Mouse (Mus musculus) spleen, adult 2 months (tissue): Measurements from ENCODE around the gene Tcf7l2. TPM values are rescaled to one million over a fixed set of nuclear protein-coding genes. Genes with fewer than 3 reads are reported as not detected.

Source experiments
- DNase-seq, 2 experiments: peaks; one replicate each; pipeline versions ENCODE4 v3.0.0 to v3.0.0-alpha.2; 2012 to 2021; ENCODE audit warnings: low spot score in 2 of 2, low read depth in 1 of 2
- H3K27ac ChIP-seq: fragments of 200-500 bp; 2 replicates; pipeline ENCODE4 v1.5.1; 2012; ENCODE audit warnings: low read length, inconsistent platforms; ENCODE audit not compliant: insufficient read depth
- H3K27me3 ChIP-seq: fragments of 200-500 bp; 2 replicates; pipeline ENCODE4 v1.6.1; 2012; ENCODE audit warnings: mild to moderate bottlenecking, moderate library complexity, low read length, inconsistent platforms; ENCODE audit not compliant: control insufficient read depth, insufficient read depth
- H3K36me3 ChIP-seq: fragments of 200-500 bp; 2 replicates; pipeline ENCODE4 v1.6.1; 2012; ENCODE audit warnings: mild to moderate bottlenecking, low read length, inconsistent platforms; ENCODE audit not compliant: control insufficient read depth, insufficient read depth
- H3K4me1 ChIP-seq: fragments of 200-500 bp; 2 replicates; pipeline ENCODE4 v1.6.1; 2011; ENCODE audit warnings: inconsistent platforms; ENCODE audit not compliant: control insufficient read depth, insufficient read depth, insufficient read length
- H3K4me3 ChIP-seq: fragments of 200-500 bp; 2 replicates; pipeline ENCODE4 v1.5.1; 2011; ENCODE audit warnings: mild to moderate bottlenecking, inconsistent platforms; ENCODE audit not compliant: insufficient read depth, insufficient read length; ENCODE audit errors: extremely low read depth
- CTCF ChIP-seq: fragments of 200-500 bp; IDR thresholded peaks from 2 replicates; pipeline ENCODE4 v1.5.1; 2011; ENCODE audit warnings: mild to moderate bottlenecking, inconsistent platforms; ENCODE audit not compliant: insufficient read depth, insufficient read length, insufficient replicate concordance; ENCODE audit errors: extremely low read depth
- POLR2A ChIP-seq: fragments of 200-500 bp; IDR thresholded peaks from 2 replicates; pipeline ENCODE4 v1.6.1; 2011; ENCODE audit warnings: low read depth, low read length, inconsistent platforms
- WGBS: fragments of 180-500 bp; shearing (Covaris S2); methylation state at CpG from one replicate; pipeline ENCODE4 v1.1.7; 2018; 5-methylcytosine and 5-hydroxymethylcytosine counted together
- polyA plus RNA-seq: library from polyadenylated mRNA; depleted of rRNA; stranded (reverse); fragments of >200 nt; gene quantifications from 2 replicates; pipeline ENCODE4 v1.2.3, GENCODE M21; 2012

Tcf7l2 gene
- polyA plus RNA-seq, 1 experiment = 11.3 TPM

DNA sequence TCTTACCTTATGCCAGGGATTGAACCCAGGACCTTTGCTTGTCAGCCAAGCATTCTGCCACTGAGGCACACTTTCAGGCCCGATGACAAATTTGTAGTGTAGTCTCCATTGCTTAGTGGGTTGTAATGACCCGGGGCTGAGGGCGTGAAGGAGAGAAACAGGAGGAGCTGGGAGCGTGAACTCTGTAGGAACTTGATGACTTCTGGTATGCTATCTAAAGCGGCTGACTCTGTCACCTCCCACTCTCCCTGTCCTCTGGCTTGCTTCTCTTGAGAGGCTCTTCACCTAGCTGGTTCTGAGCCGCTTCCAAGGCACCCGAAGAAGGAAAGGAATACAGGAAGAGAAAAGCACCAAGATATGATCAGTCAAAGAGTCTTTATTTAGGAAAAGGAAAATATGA, 100.4 kb downstream of the Tcf7l2 start:
- Histone ChIP-seq H3K4me3 (no peak overlapping the region), H3K27ac (no peak overlapping the region), H3K27me3 (no peaks in the 10 kb centered on the region), H3K36me3 (no peaks in the 10 kb centered on the region), H3K4me1 (no peaks in the 10 kb centered on the region; the same call in 1 of the 2 replicates)
- no peak for TF ChIP-seq POLR2A
- TF ChIP-seq CTCF = no peak
- no peak for DNase-seq
- WGBS = 75% methylated on average over 7 of the region's 7 CpGs

DNA sequence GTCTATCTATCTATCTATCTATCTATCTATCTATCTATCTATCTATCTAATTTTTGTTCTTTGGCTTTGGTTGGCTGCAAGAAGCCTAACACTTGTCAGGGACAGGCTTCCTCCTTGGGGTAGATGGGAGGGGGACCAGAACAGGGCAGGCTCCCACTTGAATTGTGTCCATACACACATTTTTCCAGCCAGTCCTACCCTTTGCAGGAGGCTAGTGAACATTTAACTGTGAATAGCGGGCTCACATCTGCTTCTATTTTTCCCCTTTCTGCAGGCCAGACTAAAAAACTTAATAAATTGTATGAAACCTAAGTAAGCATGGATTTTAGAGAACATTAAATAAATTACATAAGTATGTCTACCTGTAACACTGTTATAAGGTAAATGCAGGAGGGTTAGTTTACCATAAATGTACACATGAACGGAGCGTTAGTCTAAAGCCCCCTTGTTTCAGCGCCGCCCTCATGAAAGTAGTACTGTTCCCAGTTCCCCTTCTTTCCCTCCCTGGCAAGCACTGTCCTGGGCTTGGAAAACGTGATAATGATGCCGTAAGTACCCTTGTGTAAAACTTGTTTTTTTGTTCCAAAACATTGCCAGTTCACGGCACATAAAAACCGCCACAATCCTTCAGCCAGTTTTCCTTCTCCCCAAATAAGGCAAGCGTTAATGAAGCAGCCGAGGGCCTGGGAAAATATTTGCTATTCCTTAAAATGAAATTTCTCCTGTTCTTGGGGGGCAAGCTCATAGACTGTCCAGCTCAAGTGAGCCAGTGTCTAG, 101.7 kb downstream of the Tcf7l2 start:
- no peak for TF ChIP-seq CTCF
- no peak for TF ChIP-seq POLR2A
- no peak overlapping the region for H3K27ac ChIP-seq
- H3K36me3 ChIP-seq = no peaks in the 10 kb centered on the region
- no peaks in the 10 kb centered on the region; the same call in 1 of the 2 replicates for H3K4me1 ChIP-seq
- no peaks in the 10 kb centered on the region for H3K27me3 ChIP-seq
- WGBS = 93% methylated on average over 11 of the region's 11 CpGs
- no peak for DNase-seq
- no peak overlapping the region for H3K4me3 ChIP-seq

DNA sequence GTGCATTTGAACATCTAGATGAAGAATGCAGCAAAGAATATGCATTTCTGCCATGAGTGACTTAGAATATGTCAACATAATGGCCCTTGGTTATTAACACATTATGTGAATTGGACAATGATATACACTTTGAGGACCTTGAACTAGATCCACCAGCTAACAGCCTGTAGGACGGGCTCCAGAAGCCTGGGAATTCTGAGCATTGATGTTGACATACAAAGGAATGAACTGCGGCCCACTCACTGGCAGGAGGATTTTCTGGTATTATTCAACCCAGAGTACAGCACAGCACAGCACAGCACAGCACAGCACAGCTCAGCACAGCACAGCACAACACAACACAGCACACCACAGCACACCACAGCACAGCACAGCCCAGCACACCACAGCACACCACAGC, 104.1 kb downstream of the Tcf7l2 start:
- no peaks in the 10 kb centered on the region for H3K36me3 ChIP-seq
- DNase-seq = no peak
- no peaks in the 10 kb centered on the region for H3K27me3 ChIP-seq
- WGBS = 90% methylated on average over 2 of the region's 2 CpGs
- no peak overlapping the region for H3K4me3 ChIP-seq
- H3K4me1 ChIP-seq = no peaks in the 10 kb centered on the region
- TF ChIP-seq POLR2A (no peak), CTCF (no peak)
- H3K27ac ChIP-seq = no peak overlapping the region

- H3K4me1 ChIP-seq = no peaks in the 10 kb centered on the region
- H3K4me3 ChIP-seq = no peak overlapping the region
- no peak overlapping the region for H3K27ac ChIP-seq
- no peaks in the 10 kb centered on the region for H3K36me3 ChIP-seq
- TF ChIP-seq POLR2A (no peak), CTCF (no peak)
- no peaks in the 10 kb centered on the region for H3K27me3 ChIP-seq
- DNase-seq = no peak
- 93% methylated on average over 6 of the region's 6 CpGs for WGBS
Observed at GRCm38 (mm10) chr19:55846256-55846655, 104.6 kb downstream of the Tcf7l2 start.

DNA sequence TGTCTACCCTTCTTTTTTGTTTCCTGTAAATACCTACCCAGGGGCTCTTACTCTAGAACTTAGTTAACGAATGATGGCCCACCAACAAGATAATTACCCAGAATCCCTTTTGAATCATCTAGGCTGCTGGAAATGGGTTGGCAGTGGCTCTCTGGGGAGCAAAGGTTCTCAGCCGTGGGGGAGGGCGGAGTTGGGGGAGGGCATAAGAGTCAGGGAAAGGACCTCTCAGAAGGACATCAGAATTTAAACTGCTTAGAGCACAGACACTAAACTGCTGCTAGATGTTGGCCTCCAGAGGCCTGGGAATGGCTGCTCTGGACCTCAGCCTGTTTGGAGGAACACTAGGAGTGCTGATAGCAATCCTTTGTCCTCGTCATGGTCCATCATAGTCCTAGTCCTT, 105.4 kb downstream of the Tcf7l2 start:
- no peak for DNase-seq
- TF ChIP-seq POLR2A (no peak), CTCF (no peak)
- Histone ChIP-seq H3K27ac (no peak overlapping the region), H3K4me1 (no peaks in the 10 kb centered on the region), H3K4me3 (no peak overlapping the region), H3K27me3 (no peaks in the 10 kb centered on the region), H3K36me3 (no peaks in the 10 kb centered on the region)
- 55% methylated on average over 4 of the region's 4 CpGs for WGBS

DNA sequence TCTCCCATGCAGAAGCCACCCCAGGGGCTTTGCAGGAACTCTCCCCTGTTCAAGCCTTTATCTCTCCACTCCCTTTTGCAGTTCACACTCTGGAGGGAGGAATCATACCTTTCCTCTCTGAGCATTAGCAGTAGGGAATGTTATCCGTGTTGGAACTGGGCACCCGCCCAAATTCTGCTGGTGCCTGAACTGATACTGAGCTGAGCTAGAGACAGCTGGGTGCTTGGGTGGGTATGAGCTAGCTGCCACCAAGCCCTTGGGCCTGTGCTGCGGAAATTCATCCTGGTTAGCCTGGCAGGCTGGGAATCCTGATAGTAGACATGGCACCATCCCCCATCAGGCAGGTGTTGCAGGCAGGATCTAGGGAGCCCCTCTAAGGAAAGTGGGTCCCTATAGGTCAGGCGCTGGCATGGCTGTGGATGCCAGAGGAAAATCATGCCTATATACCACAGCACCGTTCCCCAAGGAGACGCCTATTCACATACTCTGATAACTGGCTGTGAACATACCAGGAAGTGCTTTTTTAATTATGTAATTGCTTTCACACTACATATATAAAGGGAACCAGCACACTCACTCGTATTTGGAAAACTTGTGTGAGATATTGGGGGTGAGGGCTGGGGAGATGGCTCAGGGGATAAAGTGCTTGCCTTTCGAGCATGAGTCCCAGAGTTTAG, 108.9 kb downstream of the Tcf7l2 start:
- Histone ChIP-seq H3K27me3 (no peaks in the 10 kb centered on the region), H3K36me3 (no peaks in the 10 kb centered on the region), H3K27ac (no peak overlapping the region), H3K4me3 (no peak overlapping the region), H3K4me1 (no peaks in the 10 kb centered on the region)
- DNase-seq = no peak
- TF ChIP-seq CTCF = no peak
- TF ChIP-seq POLR2A = no peak
- 87% methylated on average over 8 of the region's 8 CpGs for WGBS

GRCm38 (mm10) chr19:55851498-55852324, 110.1 kb downstream of the Tcf7l2 start:
- no peak for TF ChIP-seq POLR2A
- no peak for TF ChIP-seq CTCF
- 56% methylated on average over 19 of the region's 19 CpGs for WGBS
- H3K27ac ChIP-seq = no peak overlapping the region

More at GRCm38 (mm10) chr19:55851498-55852324, 110.1 kb downstream of the Tcf7l2 start:
- no peaks in the 10 kb centered on the region for H3K27me3 ChIP-seq
- H3K36me3 ChIP-seq = no peaks in the 10 kb centered on the region
- no peak overlapping the region for H3K4me3 ChIP-seq
- no peaks in the 10 kb centered on the region for H3K4me1 ChIP-seq
- DNase-seq = no peak
